ENCODE assay signal across 8 mouse cellular contexts in genomic region chr12:119946311-119946692, GRCm38 (mm10). TPM values are rescaled to one million over a fixed set of nuclear protein-coding genes. Genes with fewer than 3 reads are reported as not detected.
A peak's percentile ranks its signal among the peaks of the same experiment; 100 is the strongest.
DNase-seq lines count a peak whose midpoint lies in the region; ATAC-seq lines count a peak whose summit lies in the region.

No protein-coding gene starts in this region.

- peaks cover 3% of the 10 kb centered on the region; the same call in 1 of the 2 replicates for H3K27me3 ChIP-seq in embryonic facial prominence, embryonic 12.5 days
- no peaks in the 10 kb centered on the region for H3K27me3 ChIP-seq in hindbrain, embryonic 10.5 days (ENCODE audit: insufficient read depth, poor library complexity, severe bottlenecking)
- H3K27me3 ChIP-seq in midbrain, embryonic 11.5 days (ENCODE audit: control insufficient read depth, insufficient read depth, low read length), result no peaks in the 10 kb centered on the region

- ATAC-seq in embryonic facial prominence, embryonic 12.5 days (ENCODE audit: insufficient number of reproducible peaks, insufficient read depth, low FRiP score, low TSS enrichment), result peak; percentile 79; the same call in 1 of the 2 replicates
- ATAC-seq in midbrain, embryonic 11.5 days (ENCODE audit: low FRiP score), result peak; percentile 83
- ATAC-seq in erythroblast, adult 5-6 weeks (replicated peaks; ENCODE audit: low FRiP score, poor library complexity, severe bottlenecking), result no peak

- H3K36me3 ChIP-seq in embryonic facial prominence, embryonic 12.5 days, result no peaks in the 10 kb centered on the region
- no peaks in the 10 kb centered on the region for H3K36me3 ChIP-seq in hindbrain, embryonic 10.5 days
- no peaks in the 10 kb centered on the region for H3K36me3 ChIP-seq in midbrain, embryonic 11.5 days (ENCODE audit: control insufficient read depth, insufficient read depth, low read length)

- H3K4me2 ChIP-seq in embryonic facial prominence, embryonic 12.5 days (replicated peaks), result peak overlapping the region; percentile 68
- peak overlapping the region; percentile 82 for H3K4me2 ChIP-seq in midbrain, embryonic 11.5 days

- H3K27ac ChIP-seq in embryonic facial prominence, embryonic 12.5 days, result no peak overlapping the region
- peak overlapping the region; percentile 83 for H3K27ac ChIP-seq in hindbrain, embryonic 10.5 days
- no peak overlapping the region for H3K27ac ChIP-seq in midbrain, embryonic 11.5 days (ENCODE audit: low read depth, low read length)

- H3K9me3 ChIP-seq in embryonic facial prominence, embryonic 12.5 days, result no peaks in the 10 kb centered on the region
- H3K9me3 ChIP-seq in hindbrain, embryonic 10.5 days, result no peaks in the 10 kb centered on the region
- H3K9me3 ChIP-seq in midbrain, embryonic 11.5 days (ENCODE audit: control insufficient read depth, low read length), result no peaks in the 10 kb centered on the region

- H3K4me1 ChIP-seq in embryonic facial prominence, embryonic 12.5 days, result no peaks in the 10 kb centered on the region
- H3K4me1 ChIP-seq in hindbrain, embryonic 10.5 days (replicated peaks), result peaks cover 13% of the 10 kb centered on the region; the same call in 1 of the 2 replicates
- H3K4me1 ChIP-seq in midbrain, embryonic 11.5 days (ENCODE audit: control insufficient read depth, insufficient read depth, low read length), result peaks cover 5% of the 10 kb centered on the region; the same call in 1 of the 2 replicates

- peak; percentile 4 for DNase-seq in kidney, postnatal 10 days
- no peak for DNase-seq in kidney, adult 9 months
- no peak for DNase-seq in hindbrain, embryonic 10.5 days (ENCODE audit: low spot score)
- peak; percentile 93 for DNase-seq in midbrain, embryonic 11.5 days (ENCODE audit: low spot score, missing footprints)
- DNase-seq in spleen, postnatal 14 days (ENCODE audit: low spot score in 2 of 2), result no peak
- no peak for DNase-seq in gastrocnemius, adult 18-20 months (ENCODE audit: low spot score)

- WGBS in embryonic facial prominence, embryonic 12.5 days, result 1% methylated on average over 14 of the region's 14 CpGs
- 1% methylated on average over 14 of the region's 14 CpGs for WGBS in hindbrain, embryonic 10.5 days
- WGBS in midbrain, embryonic 11.5 days, result 2% methylated on average over 14 of the region's 14 CpGs

- peak overlapping the region; percentile 42 for H3K4me3 ChIP-seq in embryonic facial prominence, embryonic 12.5 days
- peak overlapping the region; percentile 59 for H3K4me3 ChIP-seq in hindbrain, embryonic 10.5 days
- H3K4me3 ChIP-seq in midbrain, embryonic 11.5 days (ENCODE audit: low read depth, low read length), result peak overlapping the region; percentile 55

- H3K9ac ChIP-seq in embryonic facial prominence, embryonic 12.5 days, result peak overlapping the region; percentile 41
- H3K9ac ChIP-seq in midbrain, embryonic 11.5 days (ENCODE audit: low read length), result peak overlapping the region; percentile 83

RNA-seq across cellular contexts. Expression of gene Tmem196, which starts 0.7 kb away (rescaled TPM):
- 1.1 TPM in 2 replicates for polyA plus RNA-seq in embryonic facial prominence, embryonic 12.5 days (2016; fragmentation: Nextera tagmentation; extraction: Ambion mirVana)
- 0.72 and 1.5 TPM in 2 replicates for polyA plus RNA-seq in hindbrain, embryonic 10.5 days (2016; fragmentation: Nextera tagmentation; extraction: Ambion mirVana)
- 1.4 and 1.8 TPM in 2 replicates for polyA plus RNA-seq in midbrain, embryonic 11.5 days (2014; fragmentation: Nextera tagmentation; extraction: Ambion mirVana)
- not detected for total RNA-seq in gastrocnemius, adult 18-20 months (2021)
- not detected in 2 replicates for total RNA-seq in erythroblast, adult 5-6 weeks (2015; ENCODE audit: low replicate concordance)
- not detected in 2 replicates for total RNA-seq in erythroblast, adult 5-6 weeks (2017; ENCODE audit: low replicate concordance)

Comparison
In these comparisons a context has a peak if more than half of its experiments do, and no peak if none do; other contexts are left out.
1. DNase-seq: peak in kidney, postnatal 10 days (single experiment) and midbrain, embryonic 11.5 days (single experiment); none in kidney, adult 9 months (single experiment), hindbrain, embryonic 10.5 days (single experiment), spleen, postnatal 14 days (0 of 2) and gastrocnemius, adult 18-20 months (single experiment).
2. Peak in every context shown above with its lines, with median percentiles within 50 percentile points of each other: H3K4me3 ChIP-seq.